Mouse (Mus musculus) limb, embryonic 10.5 days (tissue): Measurements from ENCODE around the gene Traf3ip2. TPM values are rescaled to one million over a fixed set of nuclear protein-coding genes. Genes with fewer than 3 reads are reported as not detected.

ENCODE experiments used
- DNase-seq: peaks from one replicate; pipeline ENCODE4 v3.0.0-alpha.2; 2017; ENCODE audit warnings: low spot score
- H3K27ac ChIP-seq: fragments of 300-500 bp; sonication (generic); 2 replicates; pipeline ENCODE4 v1.5.1; 2016; ENCODE audit warnings: mild to moderate bottlenecking
- H3K27me3 ChIP-seq: fragments of 300-500 bp; sonication (generic); 2 replicates; pipeline ENCODE4 v1.6.1; 2016; ENCODE audit warnings: low read depth, mild to moderate bottlenecking; ENCODE audit not compliant: poor library complexity, severe bottlenecking
- H3K36me3 ChIP-seq: fragments of 300-500 bp; sonication (generic); 2 replicates; pipeline ENCODE4 v1.6.1; 2016; ENCODE audit warnings: mild to moderate bottlenecking, moderate library complexity
- H3K4me1 ChIP-seq: fragments of 300-500 bp; sonication (generic); 2 replicates; pipeline ENCODE4 v1.6.1; 2016
- H3K4me3 ChIP-seq: fragments of 300-500 bp; sonication (generic); 2 replicates; pipeline ENCODE4 v1.5.1; 2016; ENCODE audit warnings: mild to moderate bottlenecking, moderate library complexity
- H3K9me3 ChIP-seq: fragments of 300-500 bp; sonication (generic); replicated peaks from 2 replicates; pipeline ENCODE4 v1.6.1; 2016; ENCODE audit warnings: mild to moderate bottlenecking
- WGBS: fragments of 180-500 bp; shearing (Covaris S2); methylation state at CpG from one replicate; pipeline ENCODE4 v1.1.7; 2016; 5-methylcytosine and 5-hydroxymethylcytosine counted together
- polyA plus RNA-seq: library from polyadenylated mRNA; unstranded; fragments of >200 nt; fragmentation: Nextera tagmentation; extraction: Ambion mirVana; gene quantifications from 2 replicates; pipeline ENCODE4 v1.2.1, GENCODE M21; 2016

The Traf3ip2 gene
- polyA plus RNA-seq, 1 experiment from 2014 or later, result 7.2 TPM

GRCm38 (mm10) chr10:39611234-39611633, 1.5 kb upstream of the Traf3ip2 start:
- Histone ChIP-seq H3K4me1 (peaks cover 43% of the 10 kb centered on the region), H3K27me3 (no peaks in the 10 kb centered on the region), H3K9me3 (no peaks in the 10 kb centered on the region), H3K36me3 (no peaks in the 10 kb centered on the region), H3K27ac (0 out of 2 replicates have a peak overlapping the region, but pooled peaks have one; percentile 25), H3K4me3 (no peak overlapping the region)
- DNase-seq, result no peak
- 49% methylated on average over 3 of the region's 3 CpGs for WGBS

DNA sequence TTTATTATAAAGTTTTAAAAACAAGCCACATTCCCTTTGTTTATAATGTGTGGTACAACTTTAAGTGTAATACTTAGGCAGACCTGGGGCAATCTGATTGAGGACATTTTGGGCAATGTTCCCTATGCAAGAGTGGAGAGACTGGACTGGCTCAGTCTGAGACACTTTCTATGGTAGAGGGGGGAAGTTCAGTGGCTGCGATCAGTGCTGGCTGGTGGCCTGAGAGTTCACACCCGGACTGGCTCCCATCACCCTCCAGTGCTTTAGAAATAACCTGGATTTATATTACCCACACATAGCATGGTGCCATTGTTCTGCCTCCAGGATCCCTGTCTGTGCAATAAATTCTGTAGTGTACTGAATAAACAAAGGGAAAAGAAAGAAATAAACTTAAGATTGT, 603 bp upstream of the Traf3ip2 start:
- H3K4me1 ChIP-seq, result peaks cover 49% of the 10 kb centered on the region
- no peak for DNase-seq
- no peaks in the 10 kb centered on the region for H3K9me3 ChIP-seq
- WGBS, result 78% methylated on average over 2 of the region's 2 CpGs
- H3K4me3 ChIP-seq, result no peak overlapping the region
- peak overlapping the region; percentile 88; the same call in 1 of the 2 replicates for H3K27ac ChIP-seq
- no peaks in the 10 kb centered on the region for H3K27me3 ChIP-seq
- H3K36me3 ChIP-seq, result no peaks in the 10 kb centered on the region

- Histone ChIP-seq H3K4me3 (peak overlapping the region; percentile 42), H3K27ac (peak overlapping the region; percentile 88), H3K27me3 (no peaks in the 10 kb centered on the region), H3K36me3 (no peaks in the 10 kb centered on the region), H3K4me1 (peaks cover 49% of the 10 kb centered on the region), H3K9me3 (no peaks in the 10 kb centered on the region)
- 5% methylated on average over 26 of the region's 26 CpGs for WGBS
- peak; percentile 79 for DNase-seq
These were observed 476 bp downstream of the Traf3ip2 start for GRCm38 (mm10) chr10:39612989-39613831.

DNA sequence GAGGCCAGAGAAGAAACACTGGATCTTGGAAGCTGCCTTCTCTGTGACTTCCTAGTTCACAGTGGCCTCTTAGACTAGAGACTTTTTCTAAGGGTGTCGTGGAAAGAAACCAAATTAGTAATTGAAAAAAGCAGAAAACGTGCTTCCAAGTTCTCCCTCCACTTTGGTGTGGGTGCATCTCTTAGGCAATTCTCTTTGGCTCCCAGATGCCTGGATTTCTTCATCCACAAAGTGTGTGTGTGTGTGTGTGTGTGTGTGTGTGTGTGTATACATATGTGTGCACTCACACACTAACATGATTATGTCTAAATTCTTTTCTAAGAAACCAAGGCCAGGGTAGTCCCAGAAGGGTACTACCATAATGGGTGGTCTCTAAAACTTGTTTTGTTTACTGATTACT, 1.2 kb downstream of the Traf3ip2 start:
- 48% methylated on average over 2 of the region's 2 CpGs for WGBS
- Histone ChIP-seq H3K36me3 (no peaks in the 10 kb centered on the region), H3K27ac (peak overlapping the region; percentile 88), H3K27me3 (no peaks in the 10 kb centered on the region), H3K4me3 (peak overlapping the region; percentile 42), H3K4me1 (peaks cover 49% of the 10 kb centered on the region), H3K9me3 (no peaks in the 10 kb centered on the region)
- DNase-seq, result no peak

DNA sequence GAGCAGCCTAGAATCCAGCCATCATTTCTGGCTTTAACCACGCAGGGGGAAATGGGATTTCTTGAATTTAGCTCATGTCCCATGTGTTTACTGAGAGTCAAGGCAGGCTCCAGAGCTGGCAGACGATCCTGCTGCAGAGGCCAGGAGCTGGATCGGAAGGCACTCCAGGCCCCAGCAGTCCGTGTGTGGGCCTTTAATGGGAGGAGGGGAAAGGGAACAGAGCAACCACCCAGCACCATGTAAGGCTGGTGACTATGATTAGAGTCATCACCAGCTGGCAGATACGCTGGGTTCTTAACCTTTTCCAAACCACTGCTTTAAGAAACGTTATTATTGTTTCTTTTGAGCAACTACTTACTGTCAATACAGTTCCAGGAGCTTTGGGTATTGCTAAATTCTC, 1.9 kb downstream of the Traf3ip2 start:
- Histone ChIP-seq H3K9me3 (no peaks in the 10 kb centered on the region), H3K27me3 (no peaks in the 10 kb centered on the region), H3K27ac (peak overlapping the region; percentile 88), H3K36me3 (no peaks in the 10 kb centered on the region), H3K4me3 (no peak overlapping the region), H3K4me1 (peaks cover 49% of the 10 kb centered on the region)
- no peak for DNase-seq
- 15% methylated on average over 6 of the region's 6 CpGs for WGBS

GRCm38 (mm10) chr10:39615531-39616229, 2.9 kb downstream of the Traf3ip2 start:
- WGBS, result 91% methylated on average over 12 of the region's 12 CpGs
- Histone ChIP-seq H3K4me1 (peaks cover 49% of the 10 kb centered on the region), H3K27me3 (no peaks in the 10 kb centered on the region), H3K36me3 (peaks cover 4% of the 10 kb centered on the region; the same call in 1 of the 2 replicates), H3K9me3 (no peaks in the 10 kb centered on the region), H3K27ac (peak overlapping the region; percentile 7; the same call in 1 of the 2 replicates), H3K4me3 (no peak overlapping the region)
- no peak for DNase-seq

DNA sequence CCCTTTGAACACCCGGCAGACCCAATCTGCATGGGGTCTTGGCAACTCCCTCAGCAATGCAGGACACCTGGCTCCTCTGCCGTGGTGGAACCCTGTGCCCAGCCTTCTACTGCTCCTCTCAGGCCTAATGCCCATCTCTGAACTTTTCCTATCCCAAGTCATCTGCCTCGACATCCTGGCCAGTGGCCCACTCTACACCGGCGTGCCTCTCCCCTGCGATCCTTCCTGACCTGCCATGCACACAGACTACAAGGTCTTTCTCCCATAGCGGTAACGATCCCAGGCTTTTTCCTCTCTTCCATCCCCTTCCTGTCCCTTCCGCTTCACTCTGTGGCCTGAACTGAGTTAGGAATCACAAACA, 3.5 kb downstream of the Traf3ip2 start:
- H3K9me3 ChIP-seq, result no peaks in the 10 kb centered on the region
- H3K36me3 ChIP-seq, result peaks cover 9% of the 10 kb centered on the region; the same call in 1 of the 2 replicates
- H3K27ac ChIP-seq, result peak overlapping the region; percentile 7; the same call in 1 of the 2 replicates
- H3K4me1 ChIP-seq, result peaks cover 44% of the 10 kb centered on the region
- 81% methylated on average over 9 of the region's 9 CpGs for WGBS
- no peak for DNase-seq
- no peaks in the 10 kb centered on the region for H3K27me3 ChIP-seq
- no peak overlapping the region for H3K4me3 ChIP-seq

DNA sequence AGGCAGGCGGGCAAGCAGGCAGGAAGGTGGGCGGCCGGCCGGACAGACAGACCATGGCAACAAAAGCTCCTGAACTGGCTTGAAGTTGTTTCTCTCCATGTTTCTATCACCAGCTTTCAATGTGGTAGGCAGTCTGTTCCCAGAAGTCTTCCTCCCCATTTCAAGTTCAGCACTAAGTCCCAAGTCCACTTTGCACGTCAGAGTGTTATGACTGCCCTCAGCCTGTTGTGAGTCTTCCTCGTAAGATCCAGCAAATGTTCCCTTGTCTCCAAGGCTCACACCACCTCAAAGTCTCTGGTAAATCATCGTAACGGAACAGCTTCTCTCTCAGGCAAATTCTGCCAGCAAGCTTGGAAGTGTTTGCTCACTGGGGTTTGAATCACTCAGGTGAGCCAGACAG, 3.9 kb downstream of the Traf3ip2 start:
- WGBS, result 91% methylated on average over 8 of the region's 8 CpGs
- no peak for DNase-seq
- H3K27me3 ChIP-seq, result no peaks in the 10 kb centered on the region
- peaks cover 40% of the 10 kb centered on the region for H3K4me1 ChIP-seq
- peaks cover 12% of the 10 kb centered on the region; the same call in 1 of the 2 replicates for H3K36me3 ChIP-seq
- H3K4me3 ChIP-seq, result no peak overlapping the region
- no peaks in the 10 kb centered on the region for H3K9me3 ChIP-seq
- H3K27ac ChIP-seq, result peak overlapping the region; percentile 7; the same call in 1 of the 2 replicates

- Histone ChIP-seq H3K36me3 (peaks cover 17% of the 10 kb centered on the region), H3K4me3 (no peak overlapping the region), H3K27ac (no peak overlapping the region), H3K9me3 (no peaks in the 10 kb centered on the region), H3K4me1 (peaks cover 31% of the 10 kb centered on the region), H3K27me3 (no peaks in the 10 kb centered on the region)
- WGBS, result 84% methylated on average over 10 of the region's 10 CpGs
- DNase-seq, result no peak
These were observed 5.7 kb downstream of the Traf3ip2 start for GRCm38 (mm10) chr10:39618431-39618830.

- no peak overlapping the region for H3K27ac ChIP-seq
- peaks cover 28% of the 10 kb centered on the region for H3K4me1 ChIP-seq
- H3K36me3 ChIP-seq, result peaks cover 17% of the 10 kb centered on the region
- WGBS, result 88% methylated on average over 5 of the region's 5 CpGs
- H3K27me3 ChIP-seq, result no peaks in the 10 kb centered on the region
- H3K4me3 ChIP-seq, result no peak overlapping the region
- H3K9me3 ChIP-seq, result no peaks in the 10 kb centered on the region
- no peak for DNase-seq
These were observed 7.9 kb downstream of the Traf3ip2 start for GRCm38 (mm10) chr10:39620626-39621025.

- H3K9me3 ChIP-seq, result no peaks in the 10 kb centered on the region
- H3K4me1 ChIP-seq, result peaks cover 29% of the 10 kb centered on the region
- H3K4me3 ChIP-seq, result no peak overlapping the region
- H3K36me3 ChIP-seq, result peaks cover 23% of the 10 kb centered on the region
- no peak overlapping the region for H3K27ac ChIP-seq
- 85% methylated on average over 6 of the region's 6 CpGs for WGBS
- no peak for DNase-seq
- H3K27me3 ChIP-seq, result no peaks in the 10 kb centered on the region
These were observed 11.1 kb downstream of the Traf3ip2 start for GRCm38 (mm10) chr10:39623806-39624205.

DNA sequence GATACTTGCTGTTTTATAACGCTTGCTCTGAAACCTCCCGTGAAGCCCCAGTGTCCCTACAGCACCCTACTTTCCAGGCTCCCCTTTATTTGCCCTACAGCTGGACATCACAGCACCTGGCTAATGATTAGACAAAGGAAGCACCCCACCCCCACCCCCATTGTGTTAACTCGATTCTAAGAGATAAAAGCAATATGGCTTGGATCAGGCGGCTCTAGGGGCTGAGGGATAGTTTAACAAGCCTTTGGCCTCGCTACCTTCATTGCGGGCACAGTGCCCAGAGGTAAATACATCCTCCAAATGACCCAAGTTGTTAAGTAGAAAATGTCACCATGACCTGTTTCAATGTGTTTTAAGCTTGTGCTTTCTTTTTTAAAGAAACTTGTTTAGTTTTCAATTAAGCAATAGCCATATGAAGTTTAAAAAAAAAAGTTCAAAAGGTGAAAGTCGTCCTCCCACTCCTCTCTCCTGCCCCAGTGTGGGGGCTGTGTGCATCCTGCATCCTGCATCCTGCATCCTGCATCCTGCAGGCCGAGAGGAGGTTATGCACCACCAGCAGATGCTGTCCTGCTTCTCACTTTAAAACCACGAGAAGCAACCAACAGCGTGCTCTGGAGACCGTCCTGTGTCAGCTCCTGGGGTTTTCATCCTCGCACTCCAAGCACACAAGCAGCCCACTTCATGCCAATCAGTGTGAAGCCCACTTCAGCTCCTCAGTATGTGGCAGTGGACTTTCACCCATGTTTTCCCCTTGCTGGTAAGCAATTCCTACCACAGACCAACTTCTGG, 12.3 kb downstream of the Traf3ip2 start:
- Histone ChIP-seq H3K36me3 (peaks cover 23% of the 10 kb centered on the region), H3K4me1 (peaks cover 41% of the 10 kb centered on the region), H3K27ac (peak overlapping the region; percentile 50; the same call in 1 of the 2 replicates), H3K4me3 (no peak overlapping the region), H3K27me3 (no peaks in the 10 kb centered on the region), H3K9me3 (no peaks in the 10 kb centered on the region)
- 49% methylated on average over 12 of the region's 12 CpGs for WGBS
- no peak for DNase-seq
